Mouse (Mus musculus): Measurements from ENCODE around the gene Srp72. TPM values are rescaled to one million over a fixed set of nuclear protein-coding genes. Genes with fewer than 3 reads are reported as not detected.

Gene Srp72
- 77.3 and 82.3 TPM in 2 replicates for polyA plus RNA-seq (2014; fragmentation: Nextera tagmentation; extraction: Ambion mirVana)

DNA sequence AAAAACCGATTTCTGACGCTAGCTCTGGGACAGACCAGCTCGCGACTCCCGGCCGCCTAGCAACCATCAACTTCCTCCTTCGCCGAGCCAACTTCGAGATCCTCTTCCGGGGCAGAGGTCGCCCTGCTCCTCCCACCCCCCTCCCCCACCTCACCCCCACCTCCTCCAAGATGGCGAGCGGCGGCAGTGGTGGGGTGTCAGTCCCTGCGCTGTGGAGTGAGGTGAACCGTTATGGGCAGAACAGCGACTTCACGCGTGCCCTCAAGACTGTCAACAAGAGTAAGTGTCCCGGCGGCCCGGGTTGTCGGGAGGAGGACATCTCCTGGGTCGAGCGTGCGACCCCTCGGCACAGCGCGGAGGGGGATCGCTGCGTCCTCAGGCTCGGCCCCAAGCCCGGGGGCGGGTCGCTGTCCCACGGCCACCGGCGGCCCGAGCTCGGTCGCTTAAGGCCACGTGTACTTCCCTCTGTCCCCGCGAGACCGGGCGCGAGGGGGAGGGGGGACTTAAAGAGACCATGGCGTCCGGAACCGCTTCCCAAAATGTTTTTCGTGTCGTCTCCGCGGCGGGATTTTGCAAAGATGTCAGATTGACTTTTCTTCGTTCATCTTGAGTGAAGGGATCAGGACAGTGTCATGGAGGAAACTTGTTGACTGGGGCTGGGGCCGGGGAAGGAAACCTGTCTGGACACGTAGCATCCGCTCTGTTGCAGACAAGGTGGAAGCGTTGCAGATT lies at the start of gene Srp72:
Gene Srp72, plus strand, starts transcription at position 130 of the 732 bp plus-strand sequence.
- Histone ChIP-seq H3K4me2 (replicated peaks; ENCODE audit: low read depth, low read length) (peak within 1 kb of the TSS; percentile 79), H3K4me3 (ENCODE audit: low read depth, low read length) (peak within 1 kb of the TSS; percentile 94), H3K27me3 (ENCODE audit: control insufficient read depth, insufficient read depth, low read length) (no peaks in the 10 kb centered on the region), H3K9ac (ENCODE audit: low read depth, low read length) (peak within 1 kb of the TSS; percentile 81), H3K27ac (ENCODE audit: low read depth, low read length) (peak within 1 kb of the TSS; percentile 78), H3K9me3 (ENCODE audit: control insufficient read depth, low read length) (no peaks in the 10 kb centered on the region), H3K36me3 (ENCODE audit: control insufficient read depth, insufficient read depth, low read length) (no peaks in the 10 kb centered on the region), H3K4me1 (replicated peaks; ENCODE audit: control insufficient read depth, insufficient read depth, low read length) (no peaks in the 10 kb centered on the region)
- peak; percentile 92 for DNase-seq (ENCODE audit: low spot score)
- under 1% methylated on average over 60 of the region's 60 CpGs for WGBS
- peak; percentile 94 for ATAC-seq (ENCODE audit: low FRiP score)

DNA sequence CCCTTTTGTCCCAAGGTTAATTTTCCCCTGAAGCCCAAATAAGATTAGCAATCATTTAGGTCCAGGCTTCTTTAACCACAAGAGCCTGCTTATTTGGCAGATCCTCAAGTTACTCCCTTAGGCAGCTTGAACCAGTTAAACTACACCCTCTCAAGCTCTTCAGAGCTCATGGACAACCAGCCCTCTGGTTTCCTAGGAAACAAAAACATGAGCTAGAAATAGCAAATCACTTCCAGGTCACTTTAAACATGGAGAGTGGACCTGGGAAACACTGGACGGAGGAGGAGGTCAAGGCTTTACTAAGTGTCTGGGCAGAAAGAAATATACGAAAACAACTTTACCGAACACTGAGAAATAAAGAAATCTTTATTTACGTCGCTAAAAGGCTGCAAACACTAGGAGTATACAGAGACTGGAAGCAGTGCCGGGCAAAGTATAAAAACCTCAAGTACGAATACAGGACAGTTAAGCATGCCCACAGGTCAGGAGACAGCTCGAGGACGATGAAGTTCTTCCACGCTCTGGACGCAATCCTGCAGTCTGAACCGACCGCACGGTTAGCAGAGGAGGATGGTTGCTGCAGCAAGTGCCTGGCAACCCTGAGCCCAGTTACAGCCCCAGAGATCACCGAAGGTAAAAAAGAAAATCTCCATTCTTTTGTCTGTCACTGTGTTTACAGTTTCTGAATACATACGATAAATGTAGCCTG lies 46.2 kb upstream of the Srp72 start:
- no peak overlapping the region for H3K9ac ChIP-seq (ENCODE audit: low read depth, low read length)
- no peaks in the 10 kb centered on the region for H3K9me3 ChIP-seq (ENCODE audit: control insufficient read depth, low read length)
- H3K36me3 ChIP-seq (ENCODE audit: control insufficient read depth, insufficient read depth, low read length): peaks cover 5% of the 10 kb centered on the region; the same call in 1 of the 2 replicates
- no peak overlapping the region for H3K4me3 ChIP-seq (ENCODE audit: low read depth, low read length)
- no peak for ATAC-seq (ENCODE audit: low FRiP score)
- no peak for DNase-seq (ENCODE audit: low spot score)
- WGBS: 86% methylated on average over 16 of the region's 16 CpGs
- no peak overlapping the region for H3K4me2 ChIP-seq (replicated peaks; ENCODE audit: low read depth, low read length)
- H3K4me1 ChIP-seq (replicated peaks; ENCODE audit: control insufficient read depth, insufficient read depth, low read length): no peaks in the 10 kb centered on the region
- no peaks in the 10 kb centered on the region for H3K27me3 ChIP-seq (ENCODE audit: control insufficient read depth, insufficient read depth, low read length)
- no peak overlapping the region for H3K27ac ChIP-seq (ENCODE audit: low read depth, low read length)

- Histone ChIP-seq H3K36me3 (ENCODE audit: control insufficient read depth, insufficient read depth, low read length) (peaks cover 5% of the 10 kb centered on the region; the same call in 1 of the 2 replicates), H3K27me3 (ENCODE audit: control insufficient read depth, insufficient read depth, low read length) (no peaks in the 10 kb centered on the region), H3K4me3 (ENCODE audit: low read depth, low read length) (no peak overlapping the region), H3K9me3 (ENCODE audit: control insufficient read depth, low read length) (no peaks in the 10 kb centered on the region), H3K4me2 (replicated peaks; ENCODE audit: low read depth, low read length) (no peak overlapping the region), H3K27ac (ENCODE audit: low read depth, low read length) (no peak overlapping the region), H3K4me1 (replicated peaks; ENCODE audit: control insufficient read depth, insufficient read depth, low read length) (no peaks in the 10 kb centered on the region), H3K9ac (ENCODE audit: low read depth, low read length) (no peak overlapping the region)
- 78% methylated on average over 7 of the region's 7 CpGs for WGBS
- no peak for DNase-seq (ENCODE audit: low spot score)
- ATAC-seq (ENCODE audit: low FRiP score): no peak
Measured at GRCm38 (mm10) chr5:76929180-76929877, 45.2 kb upstream of the Srp72 start.

DNA sequence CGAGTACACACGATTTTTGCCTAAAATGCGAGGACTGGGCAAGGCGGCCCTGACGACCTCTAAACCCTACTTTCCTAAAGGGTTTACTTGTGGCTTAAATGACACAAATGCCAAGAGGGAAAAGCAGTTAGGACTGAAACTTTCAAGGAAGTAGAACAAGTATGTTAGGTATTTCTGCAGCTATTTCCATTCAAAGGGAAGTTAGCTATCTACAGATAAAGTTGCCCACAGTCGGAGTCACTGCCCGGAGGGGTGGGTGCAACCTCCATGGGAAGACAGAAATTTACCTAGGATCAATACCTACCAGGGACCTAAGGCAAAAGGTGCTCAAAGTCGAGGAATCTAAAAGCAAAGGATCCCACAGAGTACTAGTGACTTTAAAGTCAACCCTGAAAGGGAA lies 34.8 kb upstream of the Srp72 start:
- Histone ChIP-seq H3K36me3 (ENCODE audit: control insufficient read depth, insufficient read depth, low read length) (peaks cover 7% of the 10 kb centered on the region), H3K4me2 (replicated peaks; ENCODE audit: low read depth, low read length) (no peak overlapping the region), H3K4me3 (ENCODE audit: low read depth, low read length) (no peak overlapping the region), H3K27me3 (ENCODE audit: control insufficient read depth, insufficient read depth, low read length) (no peaks in the 10 kb centered on the region), H3K9ac (ENCODE audit: low read depth, low read length) (no peak overlapping the region), H3K9me3 (ENCODE audit: control insufficient read depth, low read length) (no peaks in the 10 kb centered on the region), H3K4me1 (replicated peaks; ENCODE audit: control insufficient read depth, insufficient read depth, low read length) (no peaks in the 10 kb centered on the region), H3K27ac (ENCODE audit: low read depth, low read length) (no peak overlapping the region)
- DNase-seq (ENCODE audit: low spot score) (no peak), ATAC-seq (ENCODE audit: low FRiP score) (no peak)
- 95% methylated on average over 8 of the region's 8 CpGs for WGBS

DNA sequence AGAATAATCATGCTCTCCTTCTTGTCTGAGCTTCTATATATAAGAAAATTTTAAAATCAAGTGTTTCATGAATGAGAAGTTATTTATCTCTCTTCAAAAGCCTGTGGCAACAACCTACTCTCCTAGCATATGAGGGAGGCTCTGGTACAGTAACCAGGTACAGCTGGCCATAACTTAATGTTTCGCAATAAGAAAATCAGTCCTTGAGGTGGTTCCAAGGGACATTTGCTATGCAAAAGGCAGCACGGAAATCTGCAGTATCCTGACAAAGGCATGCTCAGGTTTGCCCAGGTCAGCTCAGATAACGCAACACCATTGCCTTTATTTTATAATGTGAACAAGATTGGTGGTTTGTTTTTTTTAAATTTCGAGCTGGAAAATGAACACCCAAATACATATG lies 32.5 kb upstream of the Srp72 start:
- DNase-seq (ENCODE audit: low spot score): no peak
- 94% methylated on average over 4 of the region's 4 CpGs for WGBS
- H3K36me3 ChIP-seq (ENCODE audit: control insufficient read depth, insufficient read depth, low read length): peaks cover 7% of the 10 kb centered on the region

GRCm38 (mm10) chr5:76942505-76942904 lies 32.0 kb upstream of the Srp72 start:
- Histone ChIP-seq H3K4me2 (replicated peaks; ENCODE audit: low read depth, low read length) (no peak overlapping the region), H3K4me1 (replicated peaks; ENCODE audit: control insufficient read depth, insufficient read depth, low read length) (no peaks in the 10 kb centered on the region), H3K4me3 (ENCODE audit: low read depth, low read length) (no peak overlapping the region), H3K9ac (ENCODE audit: low read depth, low read length) (no peak overlapping the region), H3K27me3 (ENCODE audit: control insufficient read depth, insufficient read depth, low read length) (no peaks in the 10 kb centered on the region), H3K36me3 (ENCODE audit: control insufficient read depth, insufficient read depth, low read length) (peaks cover 7% of the 10 kb centered on the region), H3K27ac (ENCODE audit: low read depth, low read length) (no peak overlapping the region), H3K9me3 (ENCODE audit: control insufficient read depth, low read length) (no peaks in the 10 kb centered on the region)
- WGBS: 95% methylated on average over 4 of the region's 4 CpGs
- ATAC-seq (ENCODE audit: low FRiP score) (no peak), DNase-seq (ENCODE audit: low spot score) (no peak)

More for the DNA sequence above, 32.5 kb upstream of the Srp72 start:
- no peaks in the 10 kb centered on the region for H3K9me3 ChIP-seq (ENCODE audit: control insufficient read depth, low read length)
- no peaks in the 10 kb centered on the region for H3K27me3 ChIP-seq (ENCODE audit: control insufficient read depth, insufficient read depth, low read length)
- no peak overlapping the region for H3K27ac ChIP-seq (ENCODE audit: low read depth, low read length)
- H3K4me1 ChIP-seq (replicated peaks; ENCODE audit: control insufficient read depth, insufficient read depth, low read length): no peaks in the 10 kb centered on the region
- no peak overlapping the region for H3K4me2 ChIP-seq (replicated peaks; ENCODE audit: low read depth, low read length)
- no peak overlapping the region for H3K4me3 ChIP-seq (ENCODE audit: low read depth, low read length)
- ATAC-seq (ENCODE audit: low FRiP score): no peak
- no peak overlapping the region for H3K9ac ChIP-seq (ENCODE audit: low read depth, low read length)

DNA sequence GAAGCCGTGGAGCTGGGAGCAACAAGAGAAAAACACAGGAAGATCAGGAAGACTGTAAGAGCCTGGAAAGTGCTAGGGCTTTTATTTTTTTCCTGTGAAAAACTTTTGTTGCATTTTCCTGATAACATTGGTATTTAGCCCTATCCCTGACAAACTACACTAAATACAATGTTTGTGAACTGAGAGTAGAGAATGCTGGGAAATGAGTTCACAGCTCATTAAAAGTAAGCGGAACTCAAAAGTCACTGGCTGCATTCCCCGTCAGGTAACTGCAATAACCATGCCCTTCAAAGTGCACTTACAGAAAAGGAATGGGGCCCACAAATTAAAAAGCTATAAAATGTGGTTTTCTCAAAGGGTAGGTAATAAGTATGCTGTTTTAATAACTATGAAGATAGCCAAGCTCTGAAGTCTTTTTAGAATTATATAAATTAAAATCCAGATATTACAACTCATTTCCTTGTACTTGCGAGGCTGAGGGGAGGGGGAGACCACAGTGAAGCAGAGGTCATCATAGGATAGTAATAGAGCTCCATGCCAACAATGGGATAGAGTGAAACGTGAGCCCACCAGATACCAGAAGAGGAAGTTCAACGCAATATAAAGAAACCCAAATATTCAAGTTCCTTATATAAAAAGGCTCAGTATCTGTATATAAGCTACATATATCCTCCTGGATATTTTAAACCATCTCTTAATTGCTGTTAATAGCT lies 29.4 kb upstream of the Srp72 start:
- H3K9me3 ChIP-seq (ENCODE audit: control insufficient read depth, low read length): no peaks in the 10 kb centered on the region
- ATAC-seq (ENCODE audit: low FRiP score) (no peak), DNase-seq (ENCODE audit: low spot score) (no peak)
- no peak overlapping the region for H3K9ac ChIP-seq (ENCODE audit: low read depth, low read length)
- H3K27ac ChIP-seq (ENCODE audit: low read depth, low read length): no peak overlapping the region
- no peaks in the 10 kb centered on the region for H3K27me3 ChIP-seq (ENCODE audit: control insufficient read depth, insufficient read depth, low read length)
- 0 out of 2 replicates have a peak, but pooled peaks cover 3% of the 10 kb centered on the region for H3K36me3 ChIP-seq (ENCODE audit: control insufficient read depth, insufficient read depth, low read length)
- H3K4me3 ChIP-seq (ENCODE audit: low read depth, low read length): no peak overlapping the region
- no peak overlapping the region for H3K4me2 ChIP-seq (replicated peaks; ENCODE audit: low read depth, low read length)
- 89% methylated on average over 6 of the region's 6 CpGs for WGBS
- no peaks in the 10 kb centered on the region for H3K4me1 ChIP-seq (replicated peaks; ENCODE audit: control insufficient read depth, insufficient read depth, low read length)

DNA sequence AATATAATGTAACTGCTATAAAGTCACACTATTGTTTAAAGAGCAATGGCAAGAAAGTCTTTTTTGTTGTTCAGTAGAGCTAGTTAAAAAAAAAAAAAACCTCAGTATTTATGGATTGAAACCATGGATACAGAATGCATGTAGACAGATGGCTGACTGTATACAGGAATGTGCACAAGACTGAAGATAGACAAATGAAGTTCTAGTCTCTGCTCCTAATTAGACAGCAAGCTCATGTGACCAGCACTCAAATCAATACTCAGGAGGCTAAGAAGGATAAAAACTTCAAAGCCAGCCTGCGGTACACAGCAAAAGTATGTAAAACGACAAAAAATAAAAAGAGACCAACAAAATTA lies 28.8 kb upstream of the Srp72 start:
- Histone ChIP-seq H3K27ac (ENCODE audit: low read depth, low read length) (no peak overlapping the region), H3K36me3 (ENCODE audit: control insufficient read depth, insufficient read depth, low read length) (0 out of 2 replicates have a peak, but pooled peaks cover 1% of the 10 kb centered on the region), H3K4me3 (ENCODE audit: low read depth, low read length) (no peak overlapping the region), H3K9me3 (ENCODE audit: control insufficient read depth, low read length) (no peaks in the 10 kb centered on the region), H3K27me3 (ENCODE audit: control insufficient read depth, insufficient read depth, low read length) (no peaks in the 10 kb centered on the region), H3K4me1 (replicated peaks; ENCODE audit: control insufficient read depth, insufficient read depth, low read length) (no peaks in the 10 kb centered on the region), H3K4me2 (replicated peaks; ENCODE audit: low read depth, low read length) (no peak overlapping the region), H3K9ac (ENCODE audit: low read depth, low read length) (no peak overlapping the region)
- DNase-seq (ENCODE audit: low spot score) (no peak), ATAC-seq (ENCODE audit: low FRiP score) (no peak)
- WGBS: 89% methylated on average over 2 of the region's 2 CpGs
